Mouse (Mus musculus) embryonic facial prominence, embryonic 15.5 days (tissue): ENCODE data around the gene Col4a1. TPM values are rescaled to one million over a fixed set of nuclear protein-coding genes. Genes with fewer than 3 reads are reported as not detected.

Experiments
- ATAC-seq: fragments of 200-750 bp; cut with Nextera tagmentation; 2 replicates; pipeline ENCODE4 v1.8.0; 2017; ENCODE audit warnings: low read depth, moderate TSS enrichment; ENCODE audit not compliant: insufficient number of reproducible peaks, low FRiP score, low TSS enrichment
- H3K27ac ChIP-seq: fragments of 300-500 bp; sonication (generic); replicated peaks from 2 replicates; pipeline ENCODE4 v1.5.1; 2015; ENCODE audit warnings: mild to moderate bottlenecking, inconsistent platforms
- H3K27me3 ChIP-seq: fragments of 300-500 bp; sonication (generic); 2 replicates; pipeline ENCODE4 v1.6.1; 2015; ENCODE audit warnings: inconsistent platforms
- H3K36me3 ChIP-seq: fragments of 300-500 bp; sonication (generic); 2 replicates; pipeline ENCODE4 v1.6.1; 2015; ENCODE audit warnings: mild to moderate bottlenecking, inconsistent platforms
- H3K4me1 ChIP-seq: fragments of 300-500 bp; sonication (generic); 2 replicates; pipeline ENCODE4 v1.6.1; 2015; ENCODE audit warnings: inconsistent platforms
- H3K4me2 ChIP-seq: fragments of 300-500 bp; sonication (generic); replicated peaks from 2 replicates; pipeline ENCODE4 v1.6.1; 2015; ENCODE audit warnings: mild to moderate bottlenecking, inconsistent platforms
- H3K4me3 ChIP-seq: fragments of 300-500 bp; sonication (generic); replicated peaks from 2 replicates; pipeline ENCODE4 v1.5.1; 2015; ENCODE audit warnings: mild to moderate bottlenecking, inconsistent platforms
- H3K9ac ChIP-seq: fragments of 300-500 bp; sonication (generic); 2 replicates; pipeline ENCODE4 v1.6.1; 2015; ENCODE audit warnings: inconsistent platforms
- H3K9me3 ChIP-seq: fragments of 300-500 bp; sonication (generic); replicated peaks from 2 replicates; pipeline ENCODE4 v1.6.1; 2016; ENCODE audit warnings: inconsistent platforms
- WGBS: fragments of 180-500 bp; shearing (Covaris S2); methylation state at CpG from one replicate; pipeline ENCODE4 v1.1.7; 2015; 5-methylcytosine and 5-hydroxymethylcytosine counted together
- polyA plus RNA-seq: library from polyadenylated mRNA; unstranded; fragments of >200 nt; fragmentation: Nextera tagmentation; extraction: Ambion mirVana; gene quantifications from 2 replicates; pipeline ENCODE4 v1.2.1, GENCODE M21; 2015

The Col4a1 gene
- polyA plus RNA-seq, 1 experiment from 2014 or later = 200 TPM

GRCm38 (mm10) chr8:11347699-11348098, 35.1 kb upstream of the Col4a1 start:
- ATAC-seq = no peak
- Histone ChIP-seq H3K4me2 (no peak overlapping the region), H3K4me3 (no peak overlapping the region), H3K27me3 (no peaks in the 10 kb centered on the region), H3K9ac (no peak overlapping the region), H3K4me1 (peaks cover 17% of the 10 kb centered on the region; the same call in 1 of the 2 replicates), H3K9me3 (no peaks in the 10 kb centered on the region), H3K36me3 (no peaks in the 10 kb centered on the region), H3K27ac (no peak overlapping the region; the same call in 1 of the 2 replicates)
- WGBS = 67% methylated on average over 9 of the region's 9 CpGs

- Histone ChIP-seq H3K36me3 (no peaks in the 10 kb centered on the region), H3K27me3 (no peaks in the 10 kb centered on the region), H3K4me2 (no peak overlapping the region), H3K4me1 (peaks cover 23% of the 10 kb centered on the region; the same call in 1 of the 2 replicates), H3K27ac (no peak overlapping the region), H3K9me3 (no peaks in the 10 kb centered on the region), H3K9ac (no peak overlapping the region), H3K4me3 (no peak overlapping the region)
- no peak for ATAC-seq
- 80% methylated on average over 10 of the region's 10 CpGs for WGBS
Measured at GRCm38 (mm10) chr8:11346225-11346624, 33.6 kb upstream of the Col4a1 start.

GRCm38 (mm10) chr8:11344459-11344858, 31.8 kb upstream of the Col4a1 start:
- Histone ChIP-seq H3K4me2 (no peak overlapping the region), H3K27ac (no peak overlapping the region), H3K4me1 (peaks cover 19% of the 10 kb centered on the region; the same call in 1 of the 2 replicates), H3K9ac (no peak overlapping the region), H3K27me3 (no peaks in the 10 kb centered on the region), H3K36me3 (no peaks in the 10 kb centered on the region), H3K4me3 (no peak overlapping the region), H3K9me3 (no peaks in the 10 kb centered on the region)
- no peak for ATAC-seq
- WGBS = 73% methylated on average over 9 of the region's 9 CpGs

- no peak overlapping the region for H3K27ac ChIP-seq
- WGBS = 81% methylated on average over 3 of the region's 3 CpGs
- no peaks in the 10 kb centered on the region for H3K9me3 ChIP-seq
- H3K4me3 ChIP-seq = no peak overlapping the region
- H3K36me3 ChIP-seq = no peaks in the 10 kb centered on the region
- H3K9ac ChIP-seq = no peak overlapping the region
- H3K27me3 ChIP-seq = no peaks in the 10 kb centered on the region
- H3K4me2 ChIP-seq = no peak overlapping the region
- peaks cover 20% of the 10 kb centered on the region; the same call in 1 of the 2 replicates for H3K4me1 ChIP-seq
- no peak for ATAC-seq
Measured at GRCm38 (mm10) chr8:11341111-11341566, 28.5 kb upstream of the Col4a1 start.

GRCm38 (mm10) chr8:11340310-11341110, 27.9 kb upstream of the Col4a1 start:
- ATAC-seq = 0 out of 2 replicates have a peak, but pooled peaks have one; percentile 6
- Histone ChIP-seq H3K27me3 (no peaks in the 10 kb centered on the region), H3K9ac (no peak overlapping the region), H3K4me2 (no peak overlapping the region), H3K4me1 (peaks cover 20% of the 10 kb centered on the region; the same call in 1 of the 2 replicates), H3K9me3 (no peaks in the 10 kb centered on the region), H3K4me3 (no peak overlapping the region), H3K36me3 (no peaks in the 10 kb centered on the region), H3K27ac (no peak overlapping the region)
- WGBS = 73% methylated on average over 12 of the region's 12 CpGs

GRCm38 (mm10) chr8:11338507-11338906, 25.9 kb upstream of the Col4a1 start:
- no peak overlapping the region for H3K9ac ChIP-seq
- H3K27ac ChIP-seq = no peak overlapping the region
- no peaks in the 10 kb centered on the region for H3K36me3 ChIP-seq
- no peak for ATAC-seq
- no peaks in the 10 kb centered on the region for H3K27me3 ChIP-seq
- H3K9me3 ChIP-seq = no peaks in the 10 kb centered on the region
- H3K4me1 ChIP-seq = peaks cover 20% of the 10 kb centered on the region; the same call in 1 of the 2 replicates
- no peak overlapping the region for H3K4me3 ChIP-seq
- H3K4me2 ChIP-seq = no peak overlapping the region
- 86% methylated on average over 9 of the region's 9 CpGs for WGBS

GRCm38 (mm10) chr8:11337642-11338041, 25.0 kb upstream of the Col4a1 start:
- peaks cover 14% of the 10 kb centered on the region; the same call in 1 of the 2 replicates for H3K4me1 ChIP-seq
- no peak overlapping the region for H3K4me3 ChIP-seq
- H3K9me3 ChIP-seq = no peaks in the 10 kb centered on the region
- no peaks in the 10 kb centered on the region for H3K36me3 ChIP-seq
- no peak for ATAC-seq
- H3K27ac ChIP-seq = no peak overlapping the region
- no peak overlapping the region for H3K4me2 ChIP-seq
- no peak overlapping the region for H3K9ac ChIP-seq
- WGBS = 83% methylated on average over 10 of the region's 10 CpGs
- H3K27me3 ChIP-seq = no peaks in the 10 kb centered on the region

GRCm38 (mm10) chr8:11336346-11336745, 23.7 kb upstream of the Col4a1 start:
- Histone ChIP-seq H3K4me3 (no peak overlapping the region), H3K9me3 (no peaks in the 10 kb centered on the region), H3K27me3 (no peaks in the 10 kb centered on the region), H3K4me2 (no peak overlapping the region), H3K36me3 (no peaks in the 10 kb centered on the region), H3K4me1 (peaks cover 9% of the 10 kb centered on the region; the same call in 1 of the 2 replicates), H3K27ac (no peak overlapping the region), H3K9ac (no peak overlapping the region)
- no peak for ATAC-seq
- WGBS = 82% methylated on average over 5 of the region's 5 CpGs

GRCm38 (mm10) chr8:11335238-11335637, 22.6 kb upstream of the Col4a1 start:
- Histone ChIP-seq H3K27ac (no peak overlapping the region), H3K4me2 (no peak overlapping the region), H3K36me3 (no peaks in the 10 kb centered on the region), H3K4me3 (no peak overlapping the region), H3K4me1 (peaks cover 9% of the 10 kb centered on the region; the same call in 1 of the 2 replicates), H3K27me3 (no peaks in the 10 kb centered on the region), H3K9me3 (no peaks in the 10 kb centered on the region), H3K9ac (no peak overlapping the region)
- no peak for ATAC-seq
- WGBS = 88% methylated on average over 4 of the region's 4 CpGs

GRCm38 (mm10) chr8:11334493-11334892, 21.9 kb upstream of the Col4a1 start:
- Histone ChIP-seq H3K36me3 (no peaks in the 10 kb centered on the region), H3K27me3 (no peaks in the 10 kb centered on the region), H3K9me3 (no peaks in the 10 kb centered on the region), H3K27ac (no peak overlapping the region), H3K4me3 (no peak overlapping the region), H3K9ac (no peak overlapping the region), H3K4me1 (peaks cover 9% of the 10 kb centered on the region; the same call in 1 of the 2 replicates), H3K4me2 (no peak overlapping the region)
- ATAC-seq = no peak
- 80% methylated on average over 3 of the region's 3 CpGs for WGBS

GRCm38 (mm10) chr8:11333746-11334145, 21.1 kb upstream of the Col4a1 start:
- WGBS = 73% methylated on average over 6 of the region's 6 CpGs
- Histone ChIP-seq H3K36me3 (no peaks in the 10 kb centered on the region), H3K9ac (no peak overlapping the region), H3K4me2 (no peak overlapping the region), H3K4me1 (peaks cover 9% of the 10 kb centered on the region; the same call in 1 of the 2 replicates), H3K9me3 (no peaks in the 10 kb centered on the region), H3K27ac (no peak overlapping the region), H3K27me3 (no peaks in the 10 kb centered on the region), H3K4me3 (no peak overlapping the region)
- no peak for ATAC-seq
